Mouse (Mus musculus): ENCODE measurements around the gene Slx4. TPM values are rescaled to one million over a fixed set of nuclear protein-coding genes. Genes with fewer than 3 reads are reported as not detected.

The Slx4 gene
- polyA plus RNA-seq (2012; rRNA removed; ENCODE audit: low replicate concordance) = 21.4 and 22.2 TPM in 2 replicates

DNA sequence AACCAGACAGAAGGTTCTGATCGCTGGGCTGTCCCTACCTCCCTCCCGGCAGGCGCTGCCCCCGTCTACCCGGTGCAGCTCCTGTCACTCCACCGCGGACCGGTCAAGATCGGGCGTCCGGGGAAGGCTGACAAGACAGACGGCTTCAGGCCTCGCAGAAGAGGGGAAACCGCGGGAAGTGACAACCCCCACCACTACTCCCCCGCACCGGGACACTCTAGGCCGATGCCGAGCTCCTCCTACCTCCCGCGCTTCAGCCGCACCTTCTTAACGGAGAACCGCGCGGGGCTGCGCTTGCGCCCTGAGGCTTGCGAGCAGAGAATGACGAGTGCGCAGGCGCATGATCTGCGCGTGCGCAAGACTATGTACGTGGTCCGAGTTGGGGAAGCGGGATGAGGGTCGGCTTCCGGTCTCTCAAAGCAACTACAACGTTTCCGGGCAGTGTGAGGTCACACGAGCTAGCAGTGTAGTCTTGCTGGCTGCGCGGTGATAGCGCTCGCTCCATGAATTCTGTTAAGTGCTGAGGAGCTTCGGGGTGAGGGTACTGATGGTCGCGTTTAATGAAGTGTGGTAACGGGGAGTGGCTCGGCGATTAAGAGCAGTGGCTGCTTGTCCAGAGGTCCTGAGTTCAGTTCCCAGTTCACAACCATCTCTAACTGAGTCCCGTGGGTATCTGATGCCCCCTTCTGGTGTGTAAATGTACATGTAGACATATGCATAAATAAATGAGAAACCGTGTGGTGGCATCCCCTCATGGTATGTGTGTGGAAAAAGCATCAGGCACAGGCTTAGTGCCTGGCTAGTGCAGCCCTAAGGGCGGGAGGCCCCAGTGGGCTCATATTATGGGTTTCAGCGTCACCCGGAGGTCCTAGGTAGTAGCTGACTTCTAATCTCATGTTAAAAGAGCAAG, at the start of gene Slx4:
Slx4 (minus strand) TSS at position 282 of the 910 bp plus-strand sequence.

DNA sequence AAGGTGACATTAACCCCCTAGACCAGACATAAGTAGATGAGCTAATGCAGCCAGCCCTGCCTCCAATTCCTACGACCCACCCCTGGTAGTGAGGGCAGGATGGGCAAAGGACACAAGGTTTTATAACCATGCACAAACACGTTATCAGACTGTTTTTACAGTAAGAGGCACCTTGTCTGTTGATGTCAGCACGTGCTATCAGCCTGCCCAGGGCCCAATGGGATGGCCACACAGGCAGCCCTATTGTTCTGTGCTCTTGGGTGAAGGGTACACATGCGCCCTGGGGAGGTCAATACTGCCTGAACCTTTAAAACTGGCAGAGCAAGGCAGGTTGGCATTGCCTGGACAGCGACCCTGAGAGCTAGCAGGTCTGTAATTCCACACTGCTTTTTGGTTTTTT, 33.2 kb upstream of the Slx4 start, which contains the start of gene Dnase1:
Dnase1 (plus strand) TSS at position 136 of the 400 bp plus-strand sequence.

DNA sequence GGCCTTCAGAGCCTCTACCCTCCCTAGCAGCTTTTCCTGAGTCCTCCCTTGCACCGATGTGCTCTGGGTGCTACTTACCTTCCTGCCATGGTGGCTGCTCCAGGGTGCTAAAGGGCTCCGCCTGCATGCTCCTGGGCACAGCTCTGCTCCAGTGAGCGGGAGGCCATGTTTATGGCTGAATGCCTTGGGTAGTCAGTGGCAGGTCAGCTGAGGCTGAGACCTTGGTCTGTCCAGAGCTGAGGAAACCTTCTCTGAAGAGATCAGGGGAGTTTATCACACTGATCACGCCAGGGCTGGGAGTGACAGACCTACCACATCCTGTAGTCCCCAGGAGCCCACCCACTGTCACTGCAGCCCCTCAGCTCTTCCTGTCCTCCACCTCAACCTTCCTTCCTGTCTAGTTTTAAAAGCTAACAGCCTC, 27.3 kb downstream of the Slx4 start, which contains the start of gene Nlrc3:
Nlrc3 (minus strand) TSS at position 382 of the 421 bp plus-strand sequence.

Other genes starting within 250 kb of the Slx4 start
- not detected in 2 replicates for gene Olfr15, start 172.9 kb downstream of the Slx4 start, polyA plus RNA-seq (2012; rRNA removed; ENCODE audit: low replicate concordance)
- 1.0 and 2.4 TPM in 2 replicates for gene Zfp174, start 156.5 kb downstream of the Slx4 start, polyA plus RNA-seq (2012; rRNA removed; ENCODE audit: low replicate concordance)
- 80.8 and 96.2 TPM in 2 replicates for gene Naa60, start 131.4 kb downstream of the Slx4 start, polyA plus RNA-seq (2012; rRNA removed; ENCODE audit: low replicate concordance)
- 2.9 and 3.6 TPM in 2 replicates for gene Zfp597, start 119.2 kb downstream of the Slx4 start, polyA plus RNA-seq (2012; rRNA removed; ENCODE audit: low replicate concordance)
- gene Gm20695, start 119.1 kb downstream of the Slx4 start, polyA plus RNA-seq (2012; rRNA removed; ENCODE audit: low replicate concordance) = 0.24 TPM in 1 of 2 replicates, not detected in the other
- gene 1700037C18Rik, start 95.1 kb downstream of the Slx4 start, polyA plus RNA-seq (2012; rRNA removed; ENCODE audit: low replicate concordance) = 4.1 and 12.7 TPM in 2 replicates
- gene Cluap1, start 95.0 kb downstream of the Slx4 start, polyA plus RNA-seq (2012; rRNA removed; ENCODE audit: low replicate concordance) = 5.3 and 7.0 TPM in 2 replicates
- 32.0 and 48.2 TPM in 2 replicates for gene Nlrc3, start 27.1 kb downstream of the Slx4 start, polyA plus RNA-seq (2012; rRNA removed; ENCODE audit: low replicate concordance)
- 0.17 TPM in 1 of 2 replicates, not detected in the other for gene Dnase1, start 33.2 kb upstream of the Slx4 start, polyA plus RNA-seq (2012; rRNA removed; ENCODE audit: low replicate concordance)
- 96.3 and 125 TPM in 2 replicates for gene Trap1, start 74.1 kb upstream of the Slx4 start, polyA plus RNA-seq (2012; rRNA removed; ENCODE audit: low replicate concordance)
- 12.6 and 28.7 TPM in 2 replicates for gene Crebbp, start 210.2 kb upstream of the Slx4 start, polyA plus RNA-seq (2012; rRNA removed; ENCODE audit: low replicate concordance)